Mouse (Mus musculus) stomach, postnatal 0 days (tissue): ENCODE results near the gene Zfp420. TPM values are rescaled to one million over a fixed set of nuclear protein-coding genes. Genes with fewer than 3 reads are reported as not detected.

Experiments
- ATAC-seq: fragments of 200-750 bp; cut with Nextera tagmentation; 2 replicates; pipeline ENCODE4 v1.8.0; 2017; ENCODE audit not compliant: low FRiP score, low TSS enrichment
- DNase-seq: peaks from one replicate; pipeline ENCODE4 v3.0.0-alpha.2; 2016; ENCODE audit warnings: low spot score
- H3K27ac ChIP-seq: fragments of 300-500 bp; sonication (generic); replicated peaks from 2 replicates; pipeline ENCODE4 v1.5.1; 2014; ENCODE audit warnings: mild to moderate bottlenecking, control low read depth
- H3K27me3 ChIP-seq: fragments of 300-500 bp; sonication (generic); 2 replicates; pipeline ENCODE4 v1.6.1; 2014; ENCODE audit warnings: low read length; ENCODE audit not compliant: control insufficient read depth, insufficient read depth
- H3K36me3 ChIP-seq: fragments of 300-500 bp; sonication (generic); 2 replicates; pipeline ENCODE4 v1.6.1; 2014; ENCODE audit warnings: low read length, mixed read lengths; ENCODE audit not compliant: control insufficient read depth, insufficient read depth
- H3K4me1 ChIP-seq: fragments of 300-500 bp; sonication (generic); replicated peaks from 2 replicates; pipeline ENCODE4 v1.6.1; 2014; ENCODE audit warnings: antibody characterized with exemption; ENCODE audit not compliant: control insufficient read depth, insufficient read depth
- H3K4me2 ChIP-seq: fragments of 300-500 bp; sonication (generic); replicated peaks from 2 replicates; pipeline ENCODE4 v1.6.1; 2014; ENCODE audit warnings: low read depth, mild to moderate bottlenecking, control low read depth, moderate library complexity
- H3K4me3 ChIP-seq: fragments of 300-500 bp; sonication (generic); 2 replicates; pipeline ENCODE4 v1.5.1; 2014; ENCODE audit warnings: low read depth, low read length, control low read depth
- H3K9ac ChIP-seq: fragments of 300-500 bp; sonication (generic); 2 replicates; pipeline ENCODE4 v1.6.1; 2014; ENCODE audit warnings: mild to moderate bottlenecking, low read length, control low read depth, mixed read lengths
- H3K9me3 ChIP-seq: fragments of 300-500 bp; sonication (generic); 2 replicates; pipeline ENCODE4 v1.6.1; 2016; ENCODE audit warnings: low read length; ENCODE audit not compliant: control insufficient read depth
- CTCF ChIP-seq: IDR thresholded peaks from 2 replicates; pipeline ENCODE4 v1.5.1; 2016; ENCODE audit warnings: antibody characterized with exemption, low read depth, mild to moderate bottlenecking, moderate library complexity
- EP300 ChIP-seq: optimal IDR thresholded peaks from 2 replicates; pipeline ENCODE3; 2016; ENCODE audit warnings: antibody characterized with exemption
- WGBS: fragments of 180-500 bp; shearing (Covaris S2); extraction: QIAGEN DNeasy Blood & Tissue Kit; methylation state at CpG from one replicate; pipeline ENCODE4 v1.1.7; 2014; 5-methylcytosine and 5-hydroxymethylcytosine counted together
- polyA plus RNA-seq: library from polyadenylated mRNA; unstranded; fragments of >200 nt; fragmentation: Nextera tagmentation; extraction: Ambion mirVana; gene quantifications from 2 replicates; pipeline ENCODE4 v1.2.1, GENCODE M21; 2015

The Zfp420 gene
- polyA plus RNA-seq, 1 experiment from 2014 or later: 2.0 TPM

DNA sequence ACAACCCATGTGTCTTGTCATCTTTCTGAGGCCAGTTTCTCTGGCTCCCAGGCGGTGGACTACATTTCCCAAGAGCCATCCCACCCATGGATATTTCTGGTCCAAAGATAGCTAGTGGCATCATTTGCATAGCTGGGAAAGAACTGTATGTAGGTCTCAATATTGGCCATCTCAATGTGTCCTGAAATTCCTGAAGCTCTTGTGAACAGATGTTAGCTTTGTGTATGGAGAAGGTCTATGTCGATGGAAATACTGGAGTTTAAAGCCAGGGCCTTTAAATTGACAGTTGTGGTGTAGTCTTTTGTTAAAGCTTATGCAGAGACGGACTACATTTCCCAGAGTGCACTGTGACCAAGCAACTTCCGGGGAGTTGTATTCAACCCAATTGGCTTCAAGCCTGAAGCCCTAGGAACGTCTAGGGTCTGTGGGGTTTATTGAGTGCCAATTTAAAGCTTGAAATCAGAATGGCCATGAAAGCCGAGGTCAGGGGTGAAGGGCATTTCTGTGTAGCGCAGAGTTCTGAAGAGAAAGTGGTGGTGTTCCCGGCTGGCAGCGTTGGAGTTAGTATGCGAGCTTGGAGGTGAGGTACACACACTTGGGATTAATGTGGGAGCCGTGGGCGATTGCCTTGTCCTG is 41.0 kb upstream of the Zfp420 start:
- Histone ChIP-seq H3K27ac (peak overlapping the region; percentile 61), H3K9me3 (no peaks in the 10 kb centered on the region), H3K4me1 (peaks cover 4% of the 10 kb centered on the region), H3K27me3 (no peaks in the 10 kb centered on the region), H3K36me3 (no peaks in the 10 kb centered on the region), H3K4me2 (peak overlapping the region; percentile 50), H3K4me3 (peak overlapping the region; percentile 58), H3K9ac (peak overlapping the region; percentile 63)
- DNase-seq (peak; percentile 69), ATAC-seq (peak; percentile 61)
- TF ChIP-seq CTCF: no peak
- TF ChIP-seq EP300: no peak
- 1% methylated on average over 12 of the region's 12 CpGs for WGBS

DNA sequence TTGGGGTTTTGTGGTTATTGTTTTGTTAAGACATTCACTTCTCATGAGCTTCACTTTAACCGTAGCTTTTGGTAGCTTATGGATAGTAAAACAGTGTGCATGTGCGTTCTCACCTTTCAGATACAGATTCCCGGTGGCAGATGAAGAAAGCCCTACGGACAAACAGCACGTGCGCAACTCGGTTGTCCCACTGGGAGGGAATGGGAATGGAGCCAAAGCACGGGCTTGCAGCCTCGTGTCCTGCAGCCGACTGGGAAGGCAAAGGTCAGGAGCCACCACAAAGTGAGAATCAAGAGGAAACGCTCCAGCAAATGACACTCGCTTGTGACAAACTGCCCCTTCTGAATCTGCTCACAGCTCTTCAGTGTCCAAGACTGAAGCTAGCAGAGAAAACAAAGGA is 31.8 kb upstream of the Zfp420 start:
- no peak for ATAC-seq
- no peaks in the 10 kb centered on the region for H3K4me1 ChIP-seq
- DNase-seq: no peak
- H3K27me3 ChIP-seq: no peaks in the 10 kb centered on the region
- H3K4me3 ChIP-seq: no peak overlapping the region
- H3K9me3 ChIP-seq: no peaks in the 10 kb centered on the region
- TF ChIP-seq EP300: no peak
- no peak for TF ChIP-seq CTCF
- peaks cover 41% of the 10 kb centered on the region for H3K36me3 ChIP-seq
- WGBS: 93% methylated on average over 12 of the region's 12 CpGs
- no peak overlapping the region for H3K9ac ChIP-seq
- no peak overlapping the region for H3K4me2 ChIP-seq
- no peak overlapping the region for H3K27ac ChIP-seq

DNA sequence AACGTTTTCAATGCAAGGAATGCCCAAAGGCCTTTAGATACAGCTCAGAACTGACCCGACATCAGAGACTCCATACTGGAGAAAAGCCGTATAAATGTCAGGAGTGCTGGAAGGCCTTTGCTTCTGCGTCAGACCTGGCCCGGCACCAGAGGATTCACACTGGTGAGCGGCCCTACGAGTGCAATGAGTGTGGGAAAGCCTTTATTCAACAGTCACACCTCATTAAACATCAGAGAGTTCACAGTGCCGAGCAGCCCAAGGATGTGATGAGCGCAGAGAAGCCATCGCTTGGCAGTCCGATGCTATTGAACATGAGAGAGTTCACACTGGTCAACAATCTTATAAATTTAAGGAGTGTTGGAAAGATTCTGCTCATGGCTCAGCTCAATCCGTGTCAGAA is 30.0 kb upstream of the Zfp420 start:
- H3K9ac ChIP-seq: no peak overlapping the region
- no peak overlapping the region for H3K4me3 ChIP-seq
- peaks cover 37% of the 10 kb centered on the region for H3K36me3 ChIP-seq
- no peaks in the 10 kb centered on the region for H3K4me1 ChIP-seq
- no peaks in the 10 kb centered on the region for H3K27me3 ChIP-seq
- H3K9me3 ChIP-seq: no peaks in the 10 kb centered on the region
- no peak for ATAC-seq
- TF ChIP-seq EP300 (no peak), CTCF (no peak)
- no peak for DNase-seq
- no peak overlapping the region for H3K4me2 ChIP-seq
- 92% methylated on average over 12 of the region's 12 CpGs for WGBS
- H3K27ac ChIP-seq: no peak overlapping the region

DNA sequence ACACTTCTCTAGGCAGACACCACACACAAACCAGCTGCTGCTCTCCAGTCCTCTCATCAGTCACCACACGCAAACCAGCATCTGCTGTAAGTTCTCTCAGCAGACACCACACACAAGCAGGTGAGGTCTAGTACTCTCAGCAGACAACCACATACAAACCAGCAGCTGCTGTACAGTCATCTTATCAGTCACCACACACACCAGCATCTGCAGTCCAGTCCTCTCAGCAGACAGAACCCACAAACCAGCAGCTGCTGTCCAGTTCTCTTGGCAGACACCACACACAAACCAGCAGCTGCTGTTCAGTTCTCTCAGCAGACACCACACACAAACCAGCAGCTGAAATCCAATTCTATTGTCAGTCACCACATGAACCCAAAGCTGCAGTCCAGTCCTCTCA is 23.0 kb upstream of the Zfp420 start:
- no peaks in the 10 kb centered on the region for H3K27me3 ChIP-seq
- H3K27ac ChIP-seq: no peak overlapping the region
- no peak for ATAC-seq
- DNase-seq: no peak
- H3K4me2 ChIP-seq: no peak overlapping the region
- no peak overlapping the region for H3K4me3 ChIP-seq
- TF ChIP-seq CTCF: no peak
- TF ChIP-seq EP300: no peak
- 96% methylated on average over 1 of the region's 1 CpGs for WGBS
- no peaks in the 10 kb centered on the region for H3K4me1 ChIP-seq
- no peaks in the 10 kb centered on the region; the same call in 1 of the 2 replicates for H3K36me3 ChIP-seq
- H3K9me3 ChIP-seq: no peaks in the 10 kb centered on the region
- no peak overlapping the region for H3K9ac ChIP-seq

DNA sequence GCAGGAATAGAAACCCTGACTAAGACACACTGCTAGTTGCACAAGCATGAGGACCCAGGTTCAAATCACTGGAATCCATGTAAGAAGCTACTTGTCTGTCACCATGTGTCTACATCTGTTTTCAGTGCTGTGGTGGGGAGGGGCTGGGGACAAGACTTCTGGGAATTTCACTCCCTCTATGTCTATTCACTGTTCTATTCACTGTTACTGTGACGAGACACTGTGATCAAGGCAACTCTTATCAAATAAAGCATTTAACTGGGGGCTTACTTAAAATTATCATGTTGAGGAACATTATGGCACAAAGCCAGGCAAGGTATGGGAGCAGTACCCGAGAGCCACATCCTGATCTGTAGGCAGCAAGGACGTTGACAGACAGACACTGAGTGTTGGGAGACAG is 20.5 kb upstream of the Zfp420 start:
- H3K9me3 ChIP-seq: no peaks in the 10 kb centered on the region
- 84% methylated on average over 3 of the region's 3 CpGs for WGBS
- H3K4me2 ChIP-seq: no peak overlapping the region
- ATAC-seq: no peak
- H3K4me1 ChIP-seq: no peaks in the 10 kb centered on the region
- no peak overlapping the region for H3K27ac ChIP-seq
- no peaks in the 10 kb centered on the region for H3K36me3 ChIP-seq
- no peaks in the 10 kb centered on the region for H3K27me3 ChIP-seq
- TF ChIP-seq EP300: no peak
- no peak for TF ChIP-seq CTCF
- no peak overlapping the region for H3K4me3 ChIP-seq
- DNase-seq: no peak
- no peak overlapping the region for H3K9ac ChIP-seq

DNA sequence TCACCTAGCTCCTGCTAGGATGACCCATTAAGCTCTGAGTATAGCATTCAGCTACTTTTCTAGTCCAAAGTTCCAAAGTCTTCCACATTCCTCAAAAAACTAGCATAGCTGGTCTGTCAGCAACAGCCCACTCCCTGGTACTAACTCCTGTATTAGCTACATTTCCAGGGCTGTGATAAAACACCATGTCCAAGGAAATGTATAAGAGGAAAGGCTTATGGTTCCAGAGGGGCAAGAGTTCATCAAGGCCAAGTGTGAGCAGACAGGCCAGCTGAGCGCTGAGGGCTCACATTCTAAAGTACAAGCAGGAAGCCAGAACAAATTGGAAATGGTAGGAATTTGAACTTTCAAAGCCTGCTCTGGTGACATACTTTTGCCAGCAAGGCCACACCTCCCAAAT is 17.7 kb upstream of the Zfp420 start:
- TF ChIP-seq EP300 (no peak), CTCF (no peak)
- Histone ChIP-seq H3K27ac (no peak overlapping the region), H3K9me3 (no peaks in the 10 kb centered on the region), H3K4me3 (no peak overlapping the region), H3K36me3 (no peaks in the 10 kb centered on the region), H3K27me3 (no peaks in the 10 kb centered on the region), H3K4me2 (no peak overlapping the region), H3K9ac (no peak overlapping the region), H3K4me1 (no peaks in the 10 kb centered on the region)
- ATAC-seq (no peak), DNase-seq (no peak)
- 97% methylated on average over 1 of the region's 1 CpGs for WGBS
